Mouse (Mus musculus): ENCODE results near the gene Fam71a.

The Fam71a gene

GRCm38 (mm10) chr1:191125811-191126638, 38.6 kb downstream of the Fam71a start:
- in situ Hi-C loops (cut with MboI; ENCODE audit: unreplicated experiment in 2 of 2): loop anchor here in 1 of 2 experiments (5.0 kb wide), 1 partner anchor 119 kb away; no protein-coding TSS in a partner anchor

- in situ Hi-C loops (cut with MboI; ENCODE audit: unreplicated experiment in 2 of 2): no loop called here
Measured at GRCm38 (mm10) chr1:191124288-191124687, 40.3 kb downstream of the Fam71a start.

GRCm38 (mm10) chr1:191123696-191124095, 40.9 kb downstream of the Fam71a start:
- in situ Hi-C loops (cut with MboI; ENCODE audit: unreplicated experiment in 2 of 2): no loop called here

- in situ Hi-C loops (cut with MboI; ENCODE audit: unreplicated experiment in 2 of 2): no loop called here
Measured at GRCm38 (mm10) chr1:191122744-191123143, 41.9 kb downstream of the Fam71a start.

- in situ Hi-C loops (cut with MboI; ENCODE audit: unreplicated experiment in 2 of 2): no loop called here
Measured at GRCm38 (mm10) chr1:191115514-191116238, 48.9 kb downstream of the Fam71a start.

GRCm38 (mm10) chr1:191114868-191115267, 49.7 kb downstream of the Fam71a start:
- in situ Hi-C loops (cut with MboI; ENCODE audit: unreplicated experiment in 2 of 2): no loop called here

Measured in v-Abl transformed pro-B cells (cell line).